Mouse (Mus musculus) ES-E14 (cell line): ENCODE data around the gene Gpr160.

Experiments
- MAFK ChIP-seq: IDR thresholded peaks from 2 replicates; pipeline ENCODE4 v1.6.1; 2014; ENCODE audit warnings: mild to moderate bottlenecking, low read depth, low read length, inconsistent platforms; ENCODE audit not compliant: insufficient read depth
- ZC3H11A ChIP-seq: IDR thresholded peaks from 2 replicates; pipeline ENCODE4 v1.6.1; 2012; ENCODE audit warnings: low read depth, mild to moderate bottlenecking, inconsistent platforms, low read length, borderline replicate concordance
- ZNF384 ChIP-seq: IDR thresholded peaks from 2 replicates; pipeline ENCODE4 v1.6.1; 2012; ENCODE audit warnings: low read depth, low read length, inconsistent platforms

- TF ChIP-seq ZNF384 = no peak
- no peak for TF ChIP-seq MAFK
- TF ChIP-seq ZC3H11A = no peak
Observed at GRCm38 (mm10) chr3:30869995-30870394, 14.2 kb downstream of the Gpr160 start.
